In the genomic region with DNA sequence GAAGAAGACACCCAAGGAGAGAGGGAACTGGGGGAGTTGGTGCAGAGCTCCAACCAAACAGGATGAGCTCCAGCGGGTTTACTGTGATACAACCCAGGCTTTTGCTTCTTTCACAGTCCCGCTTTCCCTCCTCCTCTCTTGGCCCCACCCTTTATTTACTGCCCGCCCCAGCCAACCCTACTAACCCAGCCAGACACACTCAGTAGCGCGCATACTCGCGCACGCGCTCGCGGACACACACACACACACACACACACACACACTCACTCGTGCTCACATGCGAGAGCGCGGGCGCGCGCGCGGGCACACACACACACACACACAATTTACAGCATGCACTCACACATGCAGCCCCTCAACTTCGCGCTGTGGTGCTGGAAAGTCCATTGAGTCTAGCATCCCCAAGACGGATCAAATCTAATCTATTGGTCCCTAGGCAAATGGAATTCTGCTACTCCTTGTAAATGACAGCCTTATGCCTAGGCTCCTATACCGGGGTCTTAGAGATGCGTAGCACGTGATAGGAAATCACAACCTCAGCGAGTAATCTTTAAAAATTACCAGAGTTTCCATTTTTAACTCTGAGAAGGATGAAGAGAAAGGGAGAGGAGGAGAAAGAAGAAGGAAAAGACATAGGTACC, we compare ENCODE assay signal across 9 mouse cellular contexts. TPM values are rescaled to one million over a fixed set of nuclear protein-coding genes. Genes with fewer than 3 reads are reported as not detected.
A peak's percentile ranks its signal among the peaks of the same experiment; 100 is the strongest.
DNase-seq lines count a peak whose midpoint lies in the region; ATAC-seq and TF ChIP-seq lines count a peak whose summit lies in the region.
"Had no signal": no experiment of that assay in that cellular context is flagged by ENCODE, and none has a peak within 500 bp of the region (broad histone marks: within the 10 kb centered on the region; RNA-seq: fewer than 3 reads in every experiment).

TSS of gene Grik1 (minus strand) at position 134 of the 641 bp plus-strand sequence.

- no peaks in the 10 kb centered on the region for H3K9me3 ChIP-seq in lung, embryonic 15.5 days
- H3K9me3 ChIP-seq in hindbrain, embryonic 12.5 days (replicated peaks): no peaks in the 10 kb centered on the region
- H3K9me3 ChIP-seq in limb, embryonic 12.5 days: no peaks in the 10 kb centered on the region

- H3K9ac ChIP-seq in lung, embryonic 15.5 days: no peak within 1 kb of the TSS
- peak within 1 kb of the TSS; percentile 50 for H3K9ac ChIP-seq in hindbrain, embryonic 12.5 days
- H3K9ac ChIP-seq in limb, embryonic 12.5 days (replicated peaks): peak within 1 kb of the TSS; percentile 34

- peak; percentile 38 to 52 for DNase-seq in cerebellum, adult 2 months
- no peak for DNase-seq in cerebellum, adult 9-10 months
- DNase-seq in lung, postnatal 14 days: no peak
- peak; percentile 55 to 60 for DNase-seq in right cerebral cortex, adult 2 months (ENCODE audit: low spot score in 2 of 2)
- no peak for DNase-seq in spleen, postnatal 10 days (ENCODE audit: low spot score in 2 of 2)

- H3K4me2 ChIP-seq in lung, embryonic 15.5 days: peak within 1 kb of the TSS; percentile 78
- H3K4me2 ChIP-seq in hindbrain, embryonic 12.5 days (replicated peaks): peak within 1 kb of the TSS; percentile 97
- peak within 1 kb of the TSS; percentile 96 for H3K4me2 ChIP-seq in limb, embryonic 12.5 days

- H3K27me3 ChIP-seq in cerebellum, adult 2 months (ENCODE audit: control insufficient read depth, insufficient read depth, low read length): no peaks in the 10 kb centered on the region
- peaks cover 39% of the 10 kb centered on the region for H3K27me3 ChIP-seq in lung, embryonic 15.5 days
- H3K27me3 ChIP-seq in hindbrain, embryonic 12.5 days: peaks cover 16% of the 10 kb centered on the region
- H3K27me3 ChIP-seq in limb, embryonic 12.5 days: peaks cover 35% of the 10 kb centered on the region

- WGBS in cerebellum, adult 2 months: 1% methylated on average over 27 of the region's 27 CpGs
- WGBS in lung, embryonic 15.5 days: 1% methylated on average over 27 of the region's 27 CpGs
- WGBS in hindbrain, embryonic 12.5 days: 1% methylated on average over 26 of the region's 27 CpGs
- WGBS in limb, embryonic 12.5 days: 1% methylated on average over 27 of the region's 27 CpGs

- H3K4me3 ChIP-seq in cerebellum, adult 2 months (replicated peaks; ENCODE audit: insufficient read depth, low read depth, low read length): peak within 1 kb of the TSS; percentile 59
- peak within 1 kb of the TSS; percentile 38 for H3K4me3 ChIP-seq in lung, embryonic 15.5 days
- peak within 1 kb of the TSS; percentile 57 for H3K4me3 ChIP-seq in hindbrain, embryonic 12.5 days
- H3K4me3 ChIP-seq in limb, embryonic 12.5 days (replicated peaks): peak within 1 kb of the TSS; percentile 52
- H3K4me3 ChIP-seq: erythroblast, embryonic 14.5 days had no signal

- peak; percentile 81; the same call in 1 of the 2 replicates for ATAC-seq in lung, embryonic 15.5 days (ENCODE audit: borderline replicate concordance, extremely low read depth, low FRiP score, low TSS enrichment)
- peak; percentile 92 for ATAC-seq in hindbrain, embryonic 12.5 days (ENCODE audit: low FRiP score)
- ATAC-seq in limb, embryonic 12.5 days (ENCODE audit: insufficient number of reproducible peaks, insufficient read depth, low FRiP score, low TSS enrichment, low read depth): peak; percentile 77

- TF ChIP-seq CTCF in cerebellum, adult 2 months (IDR thresholded peaks at IDR 0.05; ENCODE audit: borderline replicate concordance, insufficient read depth, low read depth, low read length): no peak

- H3K4me1 ChIP-seq in cerebellum, adult 2 months (ENCODE audit: control insufficient read depth, insufficient read depth, low read length): no peaks in the 10 kb centered on the region
- H3K4me1 ChIP-seq in lung, embryonic 15.5 days: peaks cover 5% of the 10 kb centered on the region; the same call in 1 of the 2 replicates
- peaks cover 6% of the 10 kb centered on the region; the same call in 1 of the 2 replicates for H3K4me1 ChIP-seq in hindbrain, embryonic 12.5 days
- H3K4me1 ChIP-seq in limb, embryonic 12.5 days (replicated peaks): peaks cover 10% of the 10 kb centered on the region

- H3K36me3 ChIP-seq in lung, embryonic 15.5 days: no peaks in the 10 kb centered on the region
- no peaks in the 10 kb centered on the region for H3K36me3 ChIP-seq in hindbrain, embryonic 12.5 days
- no peaks in the 10 kb centered on the region for H3K36me3 ChIP-seq in limb, embryonic 12.5 days

- no peak within 1 kb of the TSS for H3K27ac ChIP-seq in cerebellum, adult 2 months (ENCODE audit: insufficient read depth, low read length)
- H3K27ac ChIP-seq in lung, embryonic 15.5 days: no peak within 1 kb of the TSS
- peak within 1 kb of the TSS; percentile 18; the same call in 1 of the 2 replicates for H3K27ac ChIP-seq in hindbrain, embryonic 12.5 days
- H3K27ac ChIP-seq in limb, embryonic 12.5 days: no peak within 1 kb of the TSS

- TF ChIP-seq POLR2A in cerebellum, adult 2 months (IDR thresholded peaks at IDR 0.05; ENCODE audit: borderline replicate concordance, insufficient read depth, low read length): no peak

RNA-seq across cellular contexts. Expression of gene Grik1, which starts in this region (rescaled TPM):
- polyA plus RNA-seq in cerebellum, adult 2 months (2012; rRNA removed): 16.8 and 16.9 TPM in 2 replicates
- polyA plus RNA-seq in lung, embryonic 15.5 days (2015; fragmentation: Nextera tagmentation; extraction: Ambion mirVana): 0.42 and 0.46 TPM in 2 replicates
- polyA plus RNA-seq in hindbrain, embryonic 12.5 days (2016; fragmentation: Nextera tagmentation; extraction: Ambion mirVana): 6.1 and 8.6 TPM in 2 replicates
- 0.94 and 1.4 TPM in 2 replicates for polyA plus RNA-seq in limb, embryonic 12.5 days (2016; fragmentation: Nextera tagmentation; extraction: Ambion mirVana)
- polyA plus RNA-seq: erythroblast, embryonic 14.5 days had no signal

Comparison
In these comparisons a context has a peak if more than half of its experiments do, and no peak if none do; other contexts are left out.
1. DNase-seq: peak in cerebellum, adult 2 months (2 of 2) and right cerebral cortex, adult 2 months (2 of 2); none in cerebellum, adult 9-10 months (single experiment), lung, postnatal 14 days (single experiment) and spleen, postnatal 10 days (0 of 2).
2. Peak in ATAC-seq, H3K4me3 ChIP-seq and H3K4me2 ChIP-seq in lung, embryonic 15.5 days; RNA of the gene not detected or under 1 TPM.
3. Peak in every context shown above with its lines, with median percentiles within 50 percentile points of each other: H3K4me3 ChIP-seq, ATAC-seq and H3K4me2 ChIP-seq.